Mouse (Mus musculus) liver, adult 2 months (tissue): ENCODE results near the gene Entpd5. TPM values are rescaled to one million over a fixed set of nuclear protein-coding genes. Genes with fewer than 3 reads are reported as not detected.
A peak's percentile ranks its signal among the peaks of the same experiment; 100 is the strongest.

ENCODE experiments used
- DNase-seq: peaks from one replicate; pipeline ENCODE4 v3.0.0-alpha.2; 2011; ENCODE audit warnings: low read depth, low spot score; ENCODE audit errors: extremely low read depth
- H3K27ac ChIP-seq: fragments of 200-500 bp; replicated peaks from 2 replicates; pipeline ENCODE4 v1.5.1; 2012; ENCODE audit warnings: low read depth, mild to moderate bottlenecking, control low read depth, inconsistent platforms, low read length; ENCODE audit not compliant: insufficient read depth
- H3K27me3 ChIP-seq: fragments of 200-500 bp; 2 replicates; pipeline ENCODE4 v1.6.1; 2012; ENCODE audit warnings: mild to moderate bottlenecking, moderate library complexity, low read length, inconsistent platforms; ENCODE audit not compliant: control insufficient read depth, insufficient read depth
- H3K36me3 ChIP-seq: fragments of 200-500 bp; 2 replicates; pipeline ENCODE4 v1.6.1; 2012; ENCODE audit warnings: low read length, inconsistent platforms; ENCODE audit not compliant: control insufficient read depth, insufficient read depth
- H3K4me1 ChIP-seq: fragments of 200-500 bp; 2 replicates; pipeline ENCODE4 v1.6.1; 2011; ENCODE audit warnings: low read length; ENCODE audit not compliant: control insufficient read depth, insufficient read depth
- H3K4me3 ChIP-seq: fragments of 200-500 bp; 2 replicates; pipeline ENCODE4 v1.5.1; 2011; ENCODE audit warnings: low read depth, mild to moderate bottlenecking, control low read depth, low read length, moderate library complexity; ENCODE audit not compliant: insufficient read depth
- H3K79me2 ChIP-seq: fragments of 200-500 bp; 2 replicates; pipeline ENCODE4 v1.6.1; 2012; ENCODE audit warnings: inconsistent platforms, mild to moderate bottlenecking, low read length, moderate library complexity; ENCODE audit not compliant: control insufficient read depth, insufficient read depth
- H3K9ac ChIP-seq: fragments of 200-500 bp; 2 replicates; pipeline ENCODE4 v1.6.1; 2012; ENCODE audit warnings: low read depth, mild to moderate bottlenecking, control low read depth, inconsistent platforms, low read length
- CTCF ChIP-seq: fragments of 200-500 bp; IDR thresholded peaks from 2 replicates; pipeline ENCODE4 v1.5.1; 2011; ENCODE audit warnings: low read depth, low read length, control low read depth
- POLR2A ChIP-seq: fragments of 200-500 bp; IDR thresholded peaks from 2 replicates; pipeline ENCODE4 v1.6.1; 2011; ENCODE audit warnings: low read length, control low read depth; ENCODE audit not compliant: insufficient read depth; ENCODE audit errors: extremely low read depth
- WGBS: fragments of 180-500 bp; shearing (Covaris S2); methylation state at CpG from one replicate; pipeline ENCODE4 v1.1.7; 2018; 5-methylcytosine and 5-hydroxymethylcytosine counted together
- polyA plus RNA-seq: library from polyadenylated mRNA; depleted of rRNA; stranded (reverse); fragments of >200 nt; gene quantifications from 2 replicates; pipeline ENCODE4 v1.2.3, GENCODE M21; 2012
- total RNA-seq: library from RNA; depleted of rRNA; stranded (reverse); fragments of >200 nt; gene quantifications from 2 replicates; pipeline ENCODE4 v1.2.3, GENCODE M21; 2014

The Entpd5 gene
- total and polyA plus RNA-seq, 2 experiments: 52.6 to 157 TPM

DNA sequence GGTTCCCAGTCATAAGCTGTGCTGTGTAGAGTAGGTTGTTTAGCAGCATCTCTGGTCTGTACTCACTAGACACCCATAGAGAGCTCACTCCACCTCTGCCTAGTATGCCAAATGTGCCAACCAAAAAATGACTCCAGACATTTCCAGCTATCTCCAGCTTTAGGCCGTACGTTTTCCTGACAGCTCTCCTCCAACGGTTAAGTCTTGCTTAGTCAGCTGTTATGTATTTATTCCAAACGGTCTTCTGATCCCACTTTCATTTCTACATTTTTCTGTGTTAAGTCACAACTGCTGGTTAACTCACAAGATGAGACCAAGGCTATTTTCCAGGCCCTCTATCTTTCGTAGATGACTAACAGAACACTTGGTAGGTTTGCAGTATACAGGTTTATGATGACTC lies 10.2 kb downstream of the Entpd5 start:
- Histone ChIP-seq H3K27me3 (no peaks in the 10 kb centered on the region), H3K79me2 (peaks cover 3% of the 10 kb centered on the region; the same call in 1 of the 2 replicates), H3K9ac (peak overlapping the region; percentile 71), H3K4me1 (peaks cover 16% of the 10 kb centered on the region), H3K27ac (peak overlapping the region; percentile 60), H3K4me3 (peak overlapping the region; percentile 50), H3K36me3 (peaks cover 29% of the 10 kb centered on the region)
- peak; percentile 52 for DNase-seq
- 29% methylated on average over 5 of the region's 5 CpGs for whole genome bisulfite sequencing
- no peak for TF ChIP-seq POLR2A

DNA sequence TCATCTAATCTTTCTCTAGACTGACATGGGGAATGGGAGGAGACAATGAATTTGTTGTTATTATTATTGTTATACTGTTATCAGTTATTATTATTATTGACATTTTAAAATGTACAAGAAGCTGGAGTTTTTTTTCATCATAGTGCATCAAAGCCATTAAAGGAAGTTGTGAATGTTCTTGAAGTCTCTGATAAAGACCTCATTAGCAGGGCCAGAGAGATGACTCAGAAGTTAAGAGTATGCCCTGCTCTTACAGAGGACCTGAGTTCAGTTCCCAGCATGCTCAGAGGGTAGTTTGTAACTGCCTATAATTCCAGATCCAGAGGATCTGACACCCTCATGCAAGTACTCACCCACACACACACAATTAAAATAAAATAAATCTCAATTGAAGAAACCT lies 11.1 kb downstream of the Entpd5 start:
- Histone ChIP-seq H3K27ac (no peak overlapping the region), H3K4me3 (no peak overlapping the region), H3K79me2 (peaks cover 3% of the 10 kb centered on the region; the same call in 1 of the 2 replicates), H3K36me3 (peaks cover 37% of the 10 kb centered on the region), H3K27me3 (no peaks in the 10 kb centered on the region), H3K4me1 (peaks cover 12% of the 10 kb centered on the region), H3K9ac (no peak overlapping the region)
- no peak for TF ChIP-seq CTCF
- no peak for TF ChIP-seq POLR2A
- no peak for DNase-seq

DNA sequence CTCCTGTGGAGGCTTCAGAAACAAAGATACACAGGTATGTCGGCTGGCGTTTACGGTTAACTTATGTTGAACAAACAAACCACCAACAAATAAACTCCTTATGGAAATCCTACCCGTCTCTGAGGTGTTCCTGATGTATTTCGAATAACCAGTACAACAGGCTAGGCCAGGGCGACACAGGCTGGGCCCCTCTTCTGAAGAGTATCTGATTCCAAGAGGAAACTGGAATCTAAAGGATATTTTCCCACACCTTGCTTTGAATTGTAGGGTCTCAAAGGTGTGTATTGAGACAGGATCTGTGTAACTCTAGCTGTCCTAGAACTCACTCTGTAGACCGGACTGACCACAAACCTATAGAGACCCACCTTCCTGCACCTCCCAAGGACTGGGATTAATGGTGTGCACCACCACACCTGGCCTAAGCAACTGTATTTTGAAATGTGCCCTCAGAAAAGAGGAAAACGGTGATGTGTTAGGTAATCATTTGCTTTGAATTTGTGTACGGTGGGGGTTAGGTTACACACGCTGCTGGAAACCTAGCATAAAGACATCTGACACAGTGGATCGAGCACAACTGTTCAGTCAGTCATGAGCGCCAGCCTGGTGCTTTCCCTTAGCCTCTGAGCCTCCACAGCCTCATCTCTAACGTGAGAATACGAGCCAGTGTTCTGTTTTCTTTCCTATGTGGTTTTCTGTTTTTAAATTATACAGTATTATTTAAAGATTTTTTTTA lies 11.7 kb downstream of the Entpd5 start:
- TF ChIP-seq CTCF: no peak
- TF ChIP-seq POLR2A: no peak
- H3K79me2 ChIP-seq: peaks cover 3% of the 10 kb centered on the region; the same call in 1 of the 2 replicates
- 54% methylated on average over 14 of the region's 14 CpGs for WGBS
- no peaks in the 10 kb centered on the region for H3K27me3 ChIP-seq
- peak overlapping the region; percentile 32 for H3K27ac ChIP-seq
- peaks cover 40% of the 10 kb centered on the region for H3K36me3 ChIP-seq
- peaks cover 10% of the 10 kb centered on the region for H3K4me1 ChIP-seq
- DNase-seq: peak; percentile 78
- no peak overlapping the region for H3K9ac ChIP-seq
- no peak overlapping the region for H3K4me3 ChIP-seq

DNA sequence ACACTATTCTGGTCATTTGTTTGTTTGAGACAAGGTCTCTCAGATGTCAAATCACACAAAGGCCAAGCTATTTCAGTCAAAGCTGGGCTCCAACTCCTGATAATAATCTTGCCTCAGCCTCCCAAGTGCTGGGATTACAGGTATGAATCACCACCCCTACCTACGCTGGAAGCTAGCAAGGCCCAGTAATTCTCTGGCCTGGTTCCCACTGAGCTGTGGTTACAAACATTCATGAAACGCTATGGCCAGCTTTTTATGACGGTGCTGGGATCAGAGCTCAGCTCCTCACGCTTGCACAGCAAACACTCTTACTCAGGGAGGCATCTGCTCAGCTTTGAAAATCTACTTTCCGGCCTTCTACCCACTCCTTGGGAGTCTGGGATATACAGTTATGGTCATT lies 15.0 kb downstream of the Entpd5 start:
- Histone ChIP-seq H3K9ac (no peak overlapping the region), H3K4me3 (no peak overlapping the region), H3K36me3 (peaks cover 47% of the 10 kb centered on the region), H3K27me3 (no peaks in the 10 kb centered on the region), H3K27ac (0 out of 2 replicates have a peak overlapping the region, but pooled peaks have one; percentile 8), H3K79me2 (peaks cover 3% of the 10 kb centered on the region; the same call in 1 of the 2 replicates), H3K4me1 (peaks cover 10% of the 10 kb centered on the region)
- TF ChIP-seq CTCF (no peak), POLR2A (no peak)
- DNase-seq: no peak
- WGBS: 55% methylated on average over 5 of the region's 5 CpGs

DNA sequence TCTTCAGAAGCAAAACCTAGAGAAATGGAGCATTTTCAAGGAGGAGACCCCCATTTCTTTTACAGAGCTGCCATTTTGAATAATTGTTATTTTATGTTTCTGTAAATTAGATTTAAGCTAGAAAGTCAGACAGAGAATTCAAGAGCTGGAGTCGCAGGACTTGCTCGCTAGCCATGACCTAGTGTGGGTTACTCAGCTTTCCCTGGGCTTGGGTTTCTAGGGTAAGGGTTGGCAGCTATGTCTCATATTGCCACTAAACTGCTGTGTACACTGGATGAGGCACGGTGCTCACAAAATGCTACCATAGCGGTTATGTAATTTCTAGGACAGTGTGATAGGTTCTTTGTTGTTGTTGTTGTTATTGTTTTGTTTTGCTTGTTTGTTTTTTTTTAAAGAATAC lies 16.1 kb downstream of the Entpd5 start:
- DNase-seq: no peak
- H3K79me2 ChIP-seq: no peaks in the 10 kb centered on the region; the same call in 1 of the 2 replicates
- H3K27me3 ChIP-seq: no peaks in the 10 kb centered on the region
- no peak for TF ChIP-seq CTCF
- TF ChIP-seq POLR2A: no peak
- no peak overlapping the region for H3K4me3 ChIP-seq
- no peak overlapping the region for H3K27ac ChIP-seq
- WGBS: 67% methylated on average over 4 of the region's 4 CpGs
- no peak overlapping the region for H3K9ac ChIP-seq
- H3K36me3 ChIP-seq: peaks cover 52% of the 10 kb centered on the region
- peaks cover 7% of the 10 kb centered on the region for H3K4me1 ChIP-seq

DNA sequence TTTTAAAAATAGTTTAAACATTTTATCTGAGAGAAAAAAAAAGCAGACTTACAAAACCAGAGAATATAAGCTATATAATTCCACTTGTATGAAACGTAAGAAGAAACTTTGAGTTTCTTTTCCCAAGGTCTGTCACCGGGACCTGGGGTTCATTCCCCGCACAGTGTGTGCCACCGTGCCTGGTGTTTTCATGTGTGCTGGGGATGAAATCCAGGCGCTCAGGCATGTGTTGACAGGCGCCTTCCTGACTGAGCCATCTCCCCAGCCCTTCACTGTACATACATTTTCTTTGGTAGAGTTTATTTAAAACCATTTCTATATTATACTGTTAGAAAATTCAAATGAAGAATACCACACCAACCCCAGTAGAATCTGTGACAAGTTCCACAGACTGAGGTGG lies 18.5 kb downstream of the Entpd5 start:
- no peak for DNase-seq
- WGBS: 88% methylated on average over 6 of the region's 6 CpGs
- peaks cover 2% of the 10 kb centered on the region; the same call in 1 of the 2 replicates for H3K4me1 ChIP-seq
- TF ChIP-seq POLR2A: no peak
- TF ChIP-seq CTCF: no peak
- no peak overlapping the region for H3K27ac ChIP-seq
- no peak overlapping the region for H3K4me3 ChIP-seq
- no peak overlapping the region for H3K9ac ChIP-seq
- no peaks in the 10 kb centered on the region for H3K27me3 ChIP-seq
- peaks cover 57% of the 10 kb centered on the region for H3K36me3 ChIP-seq
- no peaks in the 10 kb centered on the region; the same call in 1 of the 2 replicates for H3K79me2 ChIP-seq
